Mouse (Mus musculus): ENCODE measurements around the gene Lgi4. TPM values are rescaled to one million over a fixed set of nuclear protein-coding genes. Genes with fewer than 3 reads are reported as not detected.
A peak's percentile ranks its signal among the peaks of the same experiment; 100 is the strongest.

Gene Lgi4
- total RNA-seq, 4 experiments from 2014 or later = 2.6 to 3.8 (median 3.4) TPM

GRCm38 (mm10) chr7:31105061-31105768 is 46.1 kb downstream of the Lgi4 start:
- DNase-seq (ENCODE audit: low spot score) = no peak

GRCm38 (mm10) chr7:31106166-31106565 is 47.0 kb downstream of the Lgi4 start:
- no peak for DNase-seq (ENCODE audit: low spot score)

- DNase-seq (ENCODE audit: low spot score) = no peak
Observed at GRCm38 (mm10) chr7:31107781-31108180, 48.6 kb downstream of the Lgi4 start.

GRCm38 (mm10) chr7:31109091-31109490 is 49.9 kb downstream of the Lgi4 start:
- no peak for DNase-seq (ENCODE audit: low spot score)

- DNase-seq (ENCODE audit: low spot score) = no peak
Observed at GRCm38 (mm10) chr7:31109796-31110195, 50.7 kb downstream of the Lgi4 start.

GRCm38 (mm10) chr7:31110861-31111385 is 51.8 kb downstream of the Lgi4 start:
- no peak for DNase-seq (ENCODE audit: low spot score)

GRCm38 (mm10) chr7:31112036-31112435 is 52.9 kb downstream of the Lgi4 start:
- DNase-seq (ENCODE audit: low spot score) = no peak

GRCm38 (mm10) chr7:31113800-31114199 is 54.7 kb downstream of the Lgi4 start:
- DNase-seq (ENCODE audit: low spot score) = no peak

GRCm38 (mm10) chr7:31114646-31115045 is 55.5 kb downstream of the Lgi4 start:
- no peak for DNase-seq (ENCODE audit: low spot score)

GRCm38 (mm10) chr7:31115182-31115581 is 56.0 kb downstream of the Lgi4 start, which contains the start of gene Hpn:
Gene Hpn, minus strand, starts transcription at chr7:31115290.
- DNase-seq (ENCODE audit: low spot score) = no peak

GRCm38 (mm10) chr7:31115587-31116043 is 56.5 kb downstream of the Lgi4 start:
- peak; percentile 77 for DNase-seq (ENCODE audit: low spot score)

GRCm38 (mm10) chr7:31116721-31117145 is 57.6 kb downstream of the Lgi4 start:
- no peak for DNase-seq (ENCODE audit: low spot score)

- DNase-seq (ENCODE audit: low spot score) = no peak
Observed at GRCm38 (mm10) chr7:31117465-31117864, 58.3 kb downstream of the Lgi4 start.

GRCm38 (mm10) chr7:31118486-31118885 is 59.3 kb downstream of the Lgi4 start:
- DNase-seq (ENCODE audit: low spot score) = peak; percentile 49

GRCm38 (mm10) chr7:31119556-31119955 is 60.4 kb downstream of the Lgi4 start:
- no peak for DNase-seq (ENCODE audit: low spot score)

Small RNA genes within 50 kb of the gene (microRNA-seq; reads per million reads assigned to microRNA genes)
- gene Mir7050 = not detected

Other genes with a start within 250 kb of the Lgi4 start
- under 1 TPM in 2 of 4 experiments, not detected in 2; 0.25 to 0.46 TPM for gene Ffar2, start 235.6 kb upstream of the Lgi4 start, total RNA-seq (2022)
- not detected for gene Ffar3, start 203.2 kb upstream of the Lgi4 start, total RNA-seq (2022)
- not detected for gene Ffar1, start 197.8 kb upstream of the Lgi4 start, total RNA-seq (2022)
- gene Cd22, start 179.0 kb upstream of the Lgi4 start, total RNA-seq (2022) = 1 to 10 TPM in 1 of 4 experiments, under 1 TPM in 3; 0.52 to 1.0 (median 0.71) TPM
- gene Mag, start 144.5 kb upstream of the Lgi4 start, total RNA-seq (2022) = not detected
- 1 to 10 TPM; 3.6 to 9.2 (median 5.7) TPM for gene Hamp2, start 134.7 kb upstream of the Lgi4 start, total RNA-seq (2022)
- 10 to 100 TPM in 3 of 4 experiments, 1 to 10 TPM in 1; 9.3 to 31.5 (median 13.6) TPM for gene Hamp, start 115.3 kb upstream of the Lgi4 start, total RNA-seq (2022)
- 100 to 1,000 TPM; 102 to 121 (median 107) TPM for gene Usf2, start 102.5 kb upstream of the Lgi4 start, total RNA-seq (2022)
- 1 to 10 TPM; 2.6 to 3.8 (median 3.1) TPM for gene Lsr, start 85.9 kb upstream of the Lgi4 start, total RNA-seq (2022)
- under 1 TPM in 2 of 4 experiments, not detected in 2; 0.25 TPM for gene Fam187b, start 85.6 kb upstream of the Lgi4 start, total RNA-seq (2022)
- gene Fxyd5, start 16.9 kb upstream of the Lgi4 start, total RNA-seq (2022) = 10 to 100 TPM; 22.7 to 35.0 (median 28.4) TPM
- 1 to 10 TPM in 2 of 4 experiments, under 1 TPM in 2; 0.49 to 1.5 (median 1.1) TPM for gene Fxyd7, start 7.9 kb upstream of the Lgi4 start, total RNA-seq (2022)
- gene Fxyd1, start 2.1 kb upstream of the Lgi4 start, total RNA-seq (2022) = 1,000 to 10,000 TPM in 2 of 4 experiments, 100 to 1,000 TPM in 2; 843 to 1,156 (median 1,037) TPM
- gene Fxyd3, start 17.4 kb downstream of the Lgi4 start, total RNA-seq (2022) = 1 to 10 TPM in 2 of 4 experiments, under 1 TPM in 2; 0.71 to 4.8 (median 1.6) TPM
- 1 to 10 TPM; 2.2 to 3.7 (median 2.6) TPM for gene Hpn, start 55.9 kb downstream of the Lgi4 start, total RNA-seq (2022)
- 10 to 100 TPM; 36.1 to 54.8 (median 38.3) TPM for gene Scn1b, start 67.7 kb downstream of the Lgi4 start, total RNA-seq (2022)
- 10 to 100 TPM; 26.6 to 42.2 (median 33.0) TPM for gene Gramd1a, start 96.6 kb downstream of the Lgi4 start, total RNA-seq (2022)
- not detected for gene Scgb2b2, start 231.2 kb downstream of the Lgi4 start, total RNA-seq (2022)
- not detected for gene Scgb1b2, start 232.5 kb downstream of the Lgi4 start, total RNA-seq (2022)

Measured in heart, adult 8-10 months (tissue).